Mouse (Mus musculus) cerebellum, postnatal 25 days (tissue): ENCODE measurements around the gene Mcrip1.
"Not testable (repeated sequence)": the region's sequence is repeated elsewhere in the genome, so short reads cannot be mapped to it uniquely, and the experiment has no call there.

Experiments
- DNase-seq, 2 experiments: peaks; one replicate each; pipeline ENCODE4 v3.0.0; 2021; ENCODE audit warnings: mixed read lengths in 2 of 2

Mcrip1 gene

GRCm38 (mm10) chr11:120539285-120540014, 10.1 kb downstream of the Mcrip1 start:
- peak in 1 of 2 experiments; percentile 35 for DNase-seq

GRCm38 (mm10) chr11:120538955-120539284, 10.6 kb downstream of the Mcrip1 start:
- no peak for DNase-seq

GRCm38 (mm10) chr11:120538485-120538884, 11.0 kb downstream of the Mcrip1 start:
- DNase-seq = peak; percentile 86 to 90

GRCm38 (mm10) chr11:120535804-120536203, 13.7 kb downstream of the Mcrip1 start:
- DNase-seq = no peak

- DNase-seq = no peak
Observed at GRCm38 (mm10) chr11:120535145-120535544, 14.4 kb downstream of the Mcrip1 start.

GRCm38 (mm10) chr11:120534093-120534492, 15.4 kb downstream of the Mcrip1 start:
- no peak for DNase-seq

- DNase-seq = no peak
Observed at GRCm38 (mm10) chr11:120531646-120532045, 17.9 kb downstream of the Mcrip1 start.

GRCm38 (mm10) chr11:120530085-120530964, 19.2 kb downstream of the Mcrip1 start, which contains the start of gene Gcgr:
Gcgr (plus strand) TSS chr11:120530699.
- peak in 1 of 2 experiments; percentile 30 for DNase-seq

- DNase-seq = no peak
Observed at GRCm38 (mm10) chr11:120528903-120529302, 20.6 kb downstream of the Mcrip1 start.

- no peak for DNase-seq
Observed at GRCm38 (mm10) chr11:120527690-120528354, 21.7 kb downstream of the Mcrip1 start.

- no peak for DNase-seq
Observed at GRCm38 (mm10) chr11:120525959-120526358, 23.6 kb downstream of the Mcrip1 start.

GRCm38 (mm10) chr11:120522581-120522980, 26.9 kb downstream of the Mcrip1 start:
- DNase-seq = no peak

- DNase-seq = peak; percentile 89 to 91
Observed at GRCm38 (mm10) chr11:120520967-120521540, 28.5 kb downstream of the Mcrip1 start.

GRCm38 (mm10) chr11:120520498-120520897, 29.0 kb downstream of the Mcrip1 start:
- peak in 1 of 2 experiments; percentile 35 for DNase-seq

- peak; percentile 35 to 42 for DNase-seq
Observed at GRCm38 (mm10) chr11:120519738-120520137, 29.8 kb downstream of the Mcrip1 start.

- no peak for DNase-seq
Observed at GRCm38 (mm10) chr11:120518558-120518957, 31.0 kb downstream of the Mcrip1 start.

- DNase-seq = no peak
Observed at GRCm38 (mm10) chr11:120518027-120518426, 31.5 kb downstream of the Mcrip1 start.

- no peak for DNase-seq
Observed at GRCm38 (mm10) chr11:120517147-120517546, 32.4 kb downstream of the Mcrip1 start.

GRCm38 (mm10) chr11:120515611-120516010, 33.9 kb downstream of the Mcrip1 start:
- DNase-seq = peak; percentile 95 to 96

- DNase-seq = not testable (repeated sequence)
Observed at GRCm38 (mm10) chr11:120514262-120514661, 35.3 kb downstream of the Mcrip1 start.

- DNase-seq = peak; percentile 75 to 82
Observed at GRCm38 (mm10) chr11:120512790-120513453, 36.6 kb downstream of the Mcrip1 start.

GRCm38 (mm10) chr11:120510375-120511030, 39.0 kb downstream of the Mcrip1 start:
- DNase-seq = no peak
